Mouse (Mus musculus) left cerebral cortex, adult 9 months (tissue): ENCODE measurements around the gene Col16a1.
A peak's percentile ranks its signal among the peaks of the same experiment; 100 is the strongest.

Experiments
- DNase-seq, 2 experiments: peaks; one replicate each; pipeline ENCODE4 v3.0.0; 2022; ENCODE audit warnings: low spot score in 2 of 2

Gene Col16a1

DNA sequence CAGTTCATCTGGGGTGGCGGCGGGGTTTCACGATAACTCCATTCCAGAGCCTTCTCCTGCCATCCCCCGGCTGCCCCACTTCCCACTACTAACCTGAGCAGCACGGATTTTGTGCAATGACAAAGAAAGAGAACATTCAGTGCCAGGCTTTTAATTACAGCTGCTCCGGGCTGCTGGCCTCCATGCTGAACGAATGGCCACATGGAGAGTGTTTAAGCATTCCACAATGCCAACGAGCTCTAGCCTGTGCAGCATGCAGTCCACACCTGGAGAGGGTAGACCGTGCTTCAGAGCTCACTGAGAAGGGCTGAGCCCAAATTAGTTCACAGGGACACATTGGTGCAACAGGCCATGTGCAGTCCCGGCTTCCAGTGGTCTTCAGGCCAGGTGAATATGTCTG, 82.4 kb downstream of the Col16a1 start:
- DNase-seq = no peak

DNA sequence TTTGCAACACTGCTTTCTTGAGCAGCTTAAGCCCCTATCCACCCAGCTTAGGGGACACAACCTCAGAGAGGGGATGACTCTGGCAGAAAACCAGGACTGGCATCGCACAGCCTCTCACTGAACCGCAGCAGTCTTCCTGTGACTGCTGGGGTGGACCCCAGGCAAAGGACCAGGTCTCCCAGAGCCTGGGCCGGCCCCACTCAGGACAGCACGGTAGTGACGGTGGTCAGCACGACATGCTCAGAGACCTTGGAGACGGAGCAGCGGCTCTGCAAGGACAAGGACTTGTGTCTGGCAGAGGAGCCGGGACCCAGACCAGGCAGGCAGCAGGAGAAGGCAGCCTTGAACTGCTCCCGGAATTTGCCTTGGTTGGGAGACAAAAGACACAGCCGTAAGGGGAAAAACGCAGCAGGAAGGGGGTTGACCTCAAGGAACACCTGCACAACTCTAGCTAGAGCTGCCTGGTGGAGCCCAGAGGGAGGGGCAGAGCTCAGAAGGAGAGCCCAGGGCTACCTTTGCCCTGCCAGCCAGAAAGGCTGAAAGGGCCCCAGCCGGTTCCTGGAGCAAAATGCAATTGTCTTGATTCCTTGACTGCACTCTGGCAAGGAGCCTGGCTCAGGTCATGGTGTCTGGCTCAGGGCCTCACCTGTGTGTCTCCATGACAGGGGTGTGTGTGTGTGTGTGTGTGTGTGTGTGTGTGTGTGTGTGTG, 83.2 kb downstream of the Col16a1 start:
- no peak for DNase-seq

DNA sequence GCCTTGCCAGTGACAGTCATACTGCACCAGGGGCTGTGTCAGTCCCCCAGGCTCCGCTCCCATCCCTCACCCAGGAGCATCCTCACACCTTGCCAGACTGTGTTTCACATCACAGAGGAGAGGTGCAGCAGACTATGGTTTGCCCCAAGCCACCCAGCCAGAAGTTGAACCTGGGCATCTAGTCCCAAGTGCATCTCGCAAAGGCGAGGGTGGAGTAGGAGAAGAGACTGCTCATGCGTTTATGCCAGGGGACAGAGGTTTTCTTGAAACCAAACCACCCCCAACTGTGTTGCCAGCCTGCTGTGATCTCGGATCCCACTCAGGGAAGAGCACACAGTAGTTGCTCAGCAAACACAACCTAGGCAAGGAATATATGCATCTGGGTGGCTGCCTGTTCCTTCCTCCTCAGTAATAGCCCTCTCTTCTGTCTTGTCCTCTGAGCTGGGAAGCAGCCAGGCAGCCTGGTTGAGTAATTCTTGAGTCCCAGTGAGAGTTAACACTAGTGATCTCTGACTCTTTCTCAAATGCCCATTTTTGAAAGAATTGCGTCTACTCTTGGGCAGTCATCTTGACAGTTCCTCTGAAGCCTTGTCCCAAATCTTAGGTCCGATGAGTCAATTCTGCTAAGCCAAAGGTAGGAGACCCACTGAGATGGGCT, 83.9 kb downstream of the Col16a1 start:
- DNase-seq = no peak

DNA sequence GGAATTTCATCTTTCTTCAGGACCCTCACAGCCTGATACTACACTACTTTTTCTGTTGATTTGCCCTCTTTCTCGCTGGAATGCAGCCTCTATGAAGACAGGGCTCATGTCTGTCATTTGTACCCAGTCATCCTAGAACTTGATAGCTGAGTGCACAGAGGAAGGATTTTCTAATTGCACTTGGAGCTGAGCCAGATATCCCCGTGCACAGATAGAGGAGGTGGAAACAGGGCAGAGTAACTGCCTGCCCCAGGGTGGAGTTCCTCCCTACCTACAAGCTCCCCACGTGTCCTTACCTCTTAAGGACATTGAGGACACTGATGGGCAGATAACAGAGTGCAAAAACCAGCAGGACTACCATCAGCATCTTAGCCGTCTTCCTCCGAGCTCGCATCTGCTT, 85.8 kb downstream of the Col16a1 start:
- no peak for DNase-seq

DNA sequence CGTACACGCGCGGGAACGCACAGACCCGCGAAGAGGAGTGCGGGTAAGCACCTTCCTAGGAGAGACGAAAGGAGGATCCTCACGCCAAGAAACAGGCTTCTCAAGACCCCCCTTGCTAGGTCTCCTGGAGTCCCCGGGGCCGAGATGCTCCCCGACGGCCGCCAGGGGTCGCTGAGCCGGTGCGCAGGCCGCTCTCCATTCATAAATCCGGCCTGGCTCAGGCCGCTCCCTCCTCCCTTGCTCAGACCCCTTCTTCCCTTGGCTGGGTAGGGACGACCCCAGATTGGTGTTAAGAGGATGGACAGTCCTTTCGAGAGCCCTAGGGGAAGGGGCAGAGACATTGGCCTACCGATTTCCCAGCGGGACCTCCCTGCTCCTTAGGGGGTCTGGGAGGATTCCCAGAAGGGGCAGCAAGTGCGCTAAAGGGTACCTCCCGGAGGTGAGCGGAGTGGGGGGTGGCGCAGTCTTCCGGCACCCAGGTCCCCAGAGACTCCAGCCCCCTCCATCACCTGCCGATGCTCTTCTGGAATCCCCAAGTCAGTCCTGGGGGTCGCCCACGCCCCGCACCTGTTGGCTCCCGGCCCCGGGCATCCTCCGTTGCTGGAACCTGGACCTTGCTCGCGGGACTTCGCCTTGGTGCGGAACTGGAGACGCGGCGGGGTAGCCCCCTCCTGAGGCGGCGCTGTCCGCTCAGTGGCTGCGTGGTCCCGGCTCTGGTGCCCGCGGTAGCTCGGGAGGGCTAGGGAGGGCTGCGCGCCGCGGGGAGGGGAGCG, 91.0 kb downstream of the Col16a1 start:
- DNase-seq = peak in 1 of 2 experiments; percentile 51

DNA sequence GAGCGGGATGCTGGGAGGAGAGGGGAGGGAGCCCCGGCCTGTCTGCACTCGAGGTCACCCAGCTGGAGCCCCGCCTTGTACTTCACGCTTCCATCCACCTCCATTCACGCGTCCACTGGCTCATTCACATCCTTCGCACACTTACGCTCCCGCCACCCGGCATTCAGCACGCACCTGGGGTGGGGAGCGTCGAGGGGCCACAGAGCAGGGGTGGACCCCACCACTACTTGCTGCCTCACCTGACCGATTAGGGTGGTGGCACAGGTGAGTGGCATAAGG, 91.5 kb downstream of the Col16a1 start, which contains the start of gene Hcrtr1:
TSS of gene Hcrtr1 (minus strand) at position 146 of the 279 bp plus-strand sequence.
- DNase-seq = no peak

DNA sequence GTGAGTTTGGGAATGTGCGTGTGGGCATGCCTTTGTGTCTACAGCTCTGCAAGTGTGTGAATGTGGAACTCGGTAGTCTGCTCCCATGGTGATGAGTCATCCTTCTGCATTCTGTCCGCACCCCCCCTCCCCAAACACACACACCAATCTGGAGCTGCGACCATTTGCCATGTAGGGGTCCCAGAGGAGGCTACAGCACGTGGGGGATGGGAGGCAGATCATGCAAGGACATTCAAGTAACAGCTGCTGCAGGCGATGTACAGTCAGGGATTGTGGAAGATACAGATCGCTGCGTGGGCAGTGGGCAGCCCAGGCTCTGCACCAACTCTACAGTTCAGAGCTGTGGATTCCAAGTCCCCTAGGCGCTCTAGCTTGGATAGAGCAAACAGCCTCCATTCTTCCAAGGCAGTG, 93.4 kb downstream of the Col16a1 start:
- DNase-seq = peak; percentile 38 to 67

DNA sequence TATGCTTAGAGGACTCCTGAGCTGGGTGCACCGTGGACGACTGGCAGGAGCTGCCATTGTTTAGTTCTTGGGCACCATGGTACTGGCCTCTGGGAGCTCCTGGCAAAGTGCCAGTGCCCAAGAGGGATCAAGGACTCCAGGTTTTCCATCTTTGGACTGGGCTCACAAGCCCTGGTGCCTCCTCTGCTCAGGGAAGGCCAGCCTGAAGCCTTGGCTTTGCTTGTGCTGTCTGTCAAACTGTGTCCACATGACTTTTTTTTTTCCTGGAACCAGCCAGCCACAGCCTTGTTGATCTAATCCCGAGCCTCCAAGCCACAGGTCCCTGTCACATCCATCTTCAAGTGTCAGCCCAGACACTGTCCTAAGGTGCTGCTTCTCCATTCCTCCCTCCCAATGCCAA, 94.1 kb downstream of the Col16a1 start:
- DNase-seq = no peak

DNA sequence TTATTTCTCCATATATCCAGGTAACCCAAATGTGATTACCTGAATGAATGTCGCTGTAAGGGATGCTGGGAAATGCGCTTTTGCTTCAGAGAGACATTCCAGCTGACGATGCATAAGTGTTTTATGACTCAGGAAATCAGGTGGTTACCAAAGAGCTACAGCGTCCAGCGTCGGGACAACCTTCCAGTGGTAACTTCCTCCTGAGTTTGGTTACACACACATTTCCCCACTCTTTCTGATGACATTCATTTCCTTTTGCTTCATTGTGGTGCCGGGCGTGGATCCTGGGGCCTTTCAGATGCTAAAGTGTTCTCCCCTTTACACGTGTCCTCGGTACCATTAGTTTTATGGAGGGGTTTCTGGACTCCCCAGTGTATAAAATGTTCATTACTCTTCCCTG, 100.8 kb downstream of the Col16a1 start:
- DNase-seq = no peak
